8 mouse cellular contexts compared by ENCODE assay signal in genomic region chr7:105737648-105738047, GRCm38 (mm10). TPM values are rescaled to one million over a fixed set of nuclear protein-coding genes. Genes with fewer than 3 reads are reported as not detected.
DNase-seq lines count a peak whose midpoint lies in the region; ATAC-seq and TF ChIP-seq lines count a peak whose summit lies in the region.

No protein-coding gene starts in this region.

- H3K4me3 ChIP-seq in kidney, adult 2 months (ENCODE audit: insufficient read depth, low read depth, low read length): peak overlapping the region; percentile 75
- H3K4me3 ChIP-seq in brown adipose tissue, adult 24 weeks (ENCODE audit: insufficient read depth, low read depth, low read length): peak overlapping the region; percentile 89
- peak overlapping the region; percentile 80 for H3K4me3 ChIP-seq in hindbrain, embryonic 13.5 days
- H3K4me3 ChIP-seq in midbrain, embryonic 14.5 days (replicated peaks; ENCODE audit: low read depth, low read length): peak overlapping the region; percentile 75

- H3K4me1 ChIP-seq in kidney, adult 2 months (ENCODE audit: control insufficient read depth, insufficient read depth, low read length): peaks cover 7% of the 10 kb centered on the region; the same call in 1 of the 2 replicates
- peaks cover 6% of the 10 kb centered on the region; the same call in 1 of the 2 replicates for H3K4me1 ChIP-seq in brown adipose tissue, adult 24 weeks (ENCODE audit: control insufficient read depth, insufficient read depth, insufficient read length, low read length)
- H3K4me1 ChIP-seq in hindbrain, embryonic 13.5 days (replicated peaks): peaks cover 35% of the 10 kb centered on the region
- H3K4me1 ChIP-seq in midbrain, embryonic 14.5 days (ENCODE audit: control insufficient read depth, insufficient read depth, low read length): peaks cover 14% of the 10 kb centered on the region; the same call in 1 of the 2 replicates

- TF ChIP-seq POLR2A in kidney, adult 2 months (IDR thresholded peaks at IDR 0.05; ENCODE audit: low read depth, low read length): no peak

- DNase-seq in kidney, adult 2 months: peak; percentile 21
- DNase-seq in kidney, postnatal 14 days: no peak
- DNase-seq in midbrain, embryonic 14.5 days: no peak
- DNase-seq in urinary bladder, postnatal 36 days (ENCODE audit: low spot score in 2 of 2): no peak
- DNase-seq in cerebellum, postnatal 10 days: no peak
- no peak for DNase-seq in right cerebral cortex, adult 2 months (ENCODE audit: low spot score in 2 of 2)

- peak overlapping the region; percentile 90; the same call in 1 of the 2 replicates for H3K27ac ChIP-seq in kidney, adult 2 months (ENCODE audit: insufficient read depth, low read depth, low read length)
- peak overlapping the region; percentile 95 for H3K27ac ChIP-seq in brown adipose tissue, adult 24 weeks (replicated peaks; ENCODE audit: low read depth, low read length)
- no peak overlapping the region for H3K27ac ChIP-seq in hindbrain, embryonic 13.5 days
- H3K27ac ChIP-seq in midbrain, embryonic 14.5 days (replicated peaks; ENCODE audit: low read depth, low read length): no peak overlapping the region

- peak overlapping the region; percentile 91 for H3K9ac ChIP-seq in hindbrain, embryonic 13.5 days
- H3K9ac ChIP-seq in midbrain, embryonic 14.5 days (replicated peaks; ENCODE audit: low read length): peak overlapping the region; percentile 90; the same call in 1 of the 2 replicates

- no peaks in the 10 kb centered on the region for H3K9me3 ChIP-seq in hindbrain, embryonic 13.5 days
- no peaks in the 10 kb centered on the region for H3K9me3 ChIP-seq in midbrain, embryonic 14.5 days (ENCODE audit: control insufficient read depth, low read length)

- H3K4me2 ChIP-seq in hindbrain, embryonic 13.5 days: peak overlapping the region; percentile 90
- peak overlapping the region; percentile 94 for H3K4me2 ChIP-seq in midbrain, embryonic 14.5 days (ENCODE audit: low read length)

- peaks cover 1% of the 10 kb centered on the region; the same call in 1 of the 2 replicates for H3K36me3 ChIP-seq in kidney, adult 2 months (ENCODE audit: control insufficient read depth, insufficient read depth, low read length)
- peaks cover 50% of the 10 kb centered on the region for H3K36me3 ChIP-seq in hindbrain, embryonic 13.5 days
- peaks cover 49% of the 10 kb centered on the region for H3K36me3 ChIP-seq in midbrain, embryonic 14.5 days (ENCODE audit: control insufficient read depth, insufficient read depth, low read length)

- no peak for ATAC-seq in hindbrain, embryonic 13.5 days (ENCODE audit: low FRiP score)
- ATAC-seq in midbrain, embryonic 14.5 days (ENCODE audit: low FRiP score, low TSS enrichment): no peak

- no peaks in the 10 kb centered on the region for H3K27me3 ChIP-seq in kidney, adult 2 months (replicated peaks; ENCODE audit: control insufficient read depth, insufficient read depth, low read length)
- H3K27me3 ChIP-seq in hindbrain, embryonic 13.5 days: no peaks in the 10 kb centered on the region
- H3K27me3 ChIP-seq in midbrain, embryonic 14.5 days (ENCODE audit: control insufficient read depth, insufficient read depth, low read length): no peaks in the 10 kb centered on the region

- no peak for TF ChIP-seq CTCF in kidney, adult 2 months (conservative IDR thresholded peaks at IDR 0.05; ENCODE audit: insufficient read depth, insufficient read length, low read depth, low read length)

- WGBS in kidney, adult 2 months: 7% methylated on average over 3 of the region's 3 CpGs
- 36% methylated on average over 3 of the region's 3 CpGs for WGBS in hindbrain, embryonic 13.5 days
- 28% methylated on average over 3 of the region's 3 CpGs for WGBS in midbrain, embryonic 14.5 days

RNA-seq across cellular contexts. Expression of gene Rrp8, which starts 0.5 kb away (rescaled TPM):
- polyA plus RNA-seq in kidney, adult 2 months (2012; rRNA removed): 7.5 TPM in 2 replicates
- 5.7 and 11.3 TPM in 2 replicates for polyA plus RNA-seq in brown adipose tissue, adult 24 weeks (2012; ENCODE audit: insufficient read depth, insufficient read length, missing spikeins)
- 25.8 and 28.0 TPM in 2 replicates for polyA plus RNA-seq in hindbrain, embryonic 13.5 days (2015; fragmentation: Nextera tagmentation; extraction: Ambion mirVana)
- polyA plus RNA-seq in midbrain, embryonic 14.5 days (2014; fragmentation: Nextera tagmentation; extraction: Ambion mirVana): 18.6 and 24.4 TPM in 2 replicates

RNA-seq across cellular contexts. Expression of gene Ilk, which starts 1.3 kb away (rescaled TPM):
- polyA plus RNA-seq in kidney, adult 2 months (2012; rRNA removed): 128 and 137 TPM in 2 replicates
- polyA plus RNA-seq in brown adipose tissue, adult 24 weeks (2012; ENCODE audit: insufficient read depth, insufficient read length, missing spikeins): 72.1 and 106 TPM in 2 replicates
- 181 and 191 TPM in 2 replicates for polyA plus RNA-seq in hindbrain, embryonic 13.5 days (2015; fragmentation: Nextera tagmentation; extraction: Ambion mirVana)
- 166 and 199 TPM in 2 replicates for polyA plus RNA-seq in midbrain, embryonic 14.5 days (2014; fragmentation: Nextera tagmentation; extraction: Ambion mirVana)

RNA-seq across cellular contexts. Expression of gene Taf10, which starts 6.5 kb away (rescaled TPM):
- 423 and 437 TPM in 2 replicates for polyA plus RNA-seq in kidney, adult 2 months (2012; rRNA removed)
- polyA plus RNA-seq in brown adipose tissue, adult 24 weeks (2012; ENCODE audit: insufficient read depth, insufficient read length, missing spikeins): 146 and 163 TPM in 2 replicates
- 111 and 122 TPM in 2 replicates for polyA plus RNA-seq in hindbrain, embryonic 13.5 days (2015; fragmentation: Nextera tagmentation; extraction: Ambion mirVana)
- polyA plus RNA-seq in midbrain, embryonic 14.5 days (2014; fragmentation: Nextera tagmentation; extraction: Ambion mirVana): 131 and 152 TPM in 2 replicates

RNA-seq across cellular contexts. Expression of gene Tpp1, which starts 14.4 kb away (rescaled TPM):
- 251 and 309 TPM in 2 replicates for polyA plus RNA-seq in kidney, adult 2 months (2012; rRNA removed)
- polyA plus RNA-seq in brown adipose tissue, adult 24 weeks (2012; ENCODE audit: insufficient read depth, insufficient read length, missing spikeins): 64.0 and 83.2 TPM in 2 replicates
- polyA plus RNA-seq in hindbrain, embryonic 13.5 days (2015; fragmentation: Nextera tagmentation; extraction: Ambion mirVana): 39.9 and 46.8 TPM in 2 replicates
- 22.5 and 49.5 TPM in 2 replicates for polyA plus RNA-seq in midbrain, embryonic 14.5 days (2014; fragmentation: Nextera tagmentation; extraction: Ambion mirVana)

RNA-seq across cellular contexts. Expression of gene Dchs1, which starts 49.8 kb away (rescaled TPM):
- polyA plus RNA-seq in kidney, adult 2 months (2012; rRNA removed): 5.9 and 7.1 TPM in 2 replicates
- polyA plus RNA-seq in brown adipose tissue, adult 24 weeks (2012; ENCODE audit: insufficient read depth, insufficient read length, missing spikeins): 0.55 and 0.71 TPM in 2 replicates
- polyA plus RNA-seq in hindbrain, embryonic 13.5 days (2015; fragmentation: Nextera tagmentation; extraction: Ambion mirVana): 15.8 and 16.1 TPM in 2 replicates
- polyA plus RNA-seq in midbrain, embryonic 14.5 days (2014; fragmentation: Nextera tagmentation; extraction: Ambion mirVana): 22.4 and 26.1 TPM in 2 replicates

Comparison
In these comparisons a context has a peak if more than half of its experiments do, and no peak if none do; other contexts are left out.
1. H3K27ac ChIP-seq: peak in kidney, adult 2 months (single experiment) and brown adipose tissue, adult 24 weeks (single experiment); none in hindbrain, embryonic 13.5 days (single experiment) and midbrain, embryonic 14.5 days (single experiment).
2. Peak in every context shown above with its lines, with median percentiles within 50 percentile points of each other: H3K4me3 ChIP-seq.